Mouse (Mus musculus): Measurements from ENCODE around the gene Frat2. TPM values are rescaled to one million over a fixed set of nuclear protein-coding genes. Genes with fewer than 3 reads are reported as not detected.

Frat2 gene
- total RNA-seq, 2 experiments from 2014 or later, result 19.1 to 19.4 TPM

GRCm38 (mm10) chr19:41824950-41825349 is 23.0 kb downstream of the Frat2 start:
- no peak for DNase-seq (ENCODE audit: low spot score in 2 of 2)

GRCm38 (mm10) chr19:41822589-41822988 is 25.3 kb downstream of the Frat2 start:
- no peak for DNase-seq (ENCODE audit: low spot score in 2 of 2)

GRCm38 (mm10) chr19:41821436-41821835 is 26.5 kb downstream of the Frat2 start:
- DNase-seq (ENCODE audit: low spot score in 2 of 2), result no peak

GRCm38 (mm10) chr19:41818749-41819148 is 29.2 kb downstream of the Frat2 start:
- DNase-seq (ENCODE audit: low spot score in 2 of 2), result no peak

GRCm38 (mm10) chr19:41817325-41817724 is 30.6 kb downstream of the Frat2 start:
- no peak for DNase-seq (ENCODE audit: low spot score in 2 of 2)

- no peak for DNase-seq (ENCODE audit: low spot score in 2 of 2)
Observed at GRCm38 (mm10) chr19:41816915-41817314, 31.0 kb downstream of the Frat2 start.

- DNase-seq (ENCODE audit: low spot score in 2 of 2), result no peak
Observed at GRCm38 (mm10) chr19:41816410-41816809, 31.5 kb downstream of the Frat2 start.

GRCm38 (mm10) chr19:41813374-41813773 is 34.6 kb downstream of the Frat2 start:
- no peak for DNase-seq (ENCODE audit: low spot score in 2 of 2)

- DNase-seq (ENCODE audit: low spot score in 2 of 2), result no peak
Observed at GRCm38 (mm10) chr19:41812525-41812924, 35.4 kb downstream of the Frat2 start.

GRCm38 (mm10) chr19:41810074-41810473 is 37.9 kb downstream of the Frat2 start:
- no peak for DNase-seq (ENCODE audit: low spot score in 2 of 2)

- DNase-seq (ENCODE audit: low spot score in 2 of 2), result no peak
Observed at GRCm38 (mm10) chr19:41808104-41808634, 39.8 kb downstream of the Frat2 start.

- DNase-seq (ENCODE audit: low spot score in 2 of 2), result no peak
Observed at GRCm38 (mm10) chr19:41807497-41807896, 40.4 kb downstream of the Frat2 start.

- no peak for DNase-seq (ENCODE audit: low spot score in 2 of 2)
Observed at GRCm38 (mm10) chr19:41805831-41806230, 42.1 kb downstream of the Frat2 start.

- peak; percentile 12 to 20 for DNase-seq (ENCODE audit: low spot score in 2 of 2)
Observed at GRCm38 (mm10) chr19:41803322-41803721, 44.6 kb downstream of the Frat2 start.

- peak; percentile 83 to 88 for DNase-seq (ENCODE audit: low spot score in 2 of 2)
Observed at GRCm38 (mm10) chr19:41801742-41802369, 46.1 kb downstream of the Frat2 start, which contains the start of gene Arhgap19. TSS of gene Arhgap19 (minus strand) at chr19:41802047.

- peak in 1 of 2 experiments; percentile 10 for DNase-seq (ENCODE audit: low spot score in 2 of 2)
Observed at GRCm38 (mm10) chr19:41800986-41801741, 46.8 kb downstream of the Frat2 start.

GRCm38 (mm10) chr19:41800451-41800850 is 47.5 kb downstream of the Frat2 start:
- no peak for DNase-seq (ENCODE audit: low spot score in 2 of 2)

GRCm38 (mm10) chr19:41797536-41797935 is 50.4 kb downstream of the Frat2 start:
- DNase-seq (ENCODE audit: low spot score in 2 of 2), result no peak

- no peak for DNase-seq (ENCODE audit: low spot score in 2 of 2)
Observed at GRCm38 (mm10) chr19:41796789-41797327, 51.1 kb downstream of the Frat2 start.

- no peak for DNase-seq (ENCODE audit: low spot score in 2 of 2)
Observed at GRCm38 (mm10) chr19:41796148-41796760, 51.7 kb downstream of the Frat2 start.
